Mouse (Mus musculus): ENCODE measurements around the gene Setd5. TPM values are rescaled to one million over a fixed set of nuclear protein-coding genes. Genes with fewer than 3 reads are reported as not detected.

Setd5 gene
- total and polyA plus RNA-seq, 2 experiments from 2014 or later = 50.0 to 94.4 TPM

GRCm38 (mm10) chr6:113194841-113195595 lies 117.9 kb downstream of the Setd5 start, which contains the start of gene Lhfpl4:
TSS of gene Lhfpl4 (minus strand) at chr6:113195384.
- H3K9me3 ChIP-seq (ENCODE audit: low read length) = no peaks in the 10 kb centered on the region
- WGBS = 1% methylated on average over 48 of the region's 66 CpGs
- DNase-seq (ENCODE audit: low spot score) (peak; percentile 88), ATAC-seq (peak; percentile 83)
- H3K9ac ChIP-seq (replicated peaks; ENCODE audit: low read length) = peak within 1 kb of the TSS; percentile 83
- peak within 1 kb of the TSS; percentile 69 for H3K4me3 ChIP-seq (ENCODE audit: low read length)
- no peaks in the 10 kb centered on the region for H3K27me3 ChIP-seq (ENCODE audit: insufficient read depth, low read length)
- no peaks in the 10 kb centered on the region for H3K36me3 ChIP-seq (ENCODE audit: insufficient read depth, low read length)
- H3K4me2 ChIP-seq (ENCODE audit: low read depth, low read length) = peak within 1 kb of the TSS; percentile 88
- TF ChIP-seq CTCF (IDR thresholded peaks at IDR 0.05; ENCODE audit: low read depth) = no peak
- H3K4me1 ChIP-seq (ENCODE audit: insufficient read depth, low read length) = peaks cover 18% of the 10 kb centered on the region
- peak within 1 kb of the TSS; percentile 86 for H3K27ac ChIP-seq

DNA sequence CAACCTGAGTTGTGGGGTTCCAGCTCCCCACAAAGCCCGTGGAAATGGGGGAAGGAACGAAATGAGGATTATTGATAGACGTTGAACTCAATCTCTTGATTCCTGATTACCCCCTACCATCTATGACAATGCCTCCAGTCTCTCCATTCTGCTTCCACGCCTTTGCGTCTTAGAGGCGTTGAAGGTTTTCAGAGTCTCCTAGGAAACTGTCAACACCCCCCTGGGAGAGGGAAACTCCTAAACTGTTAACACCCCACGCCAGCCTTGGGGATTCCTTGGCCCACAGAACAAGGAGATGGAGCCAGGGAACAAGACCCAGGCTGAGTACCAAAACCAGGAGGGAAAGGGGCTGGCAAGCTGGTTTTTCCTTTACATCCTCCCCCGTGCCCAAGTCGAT lies 118.4 kb downstream of the Setd5 start:
- Histone ChIP-seq H3K4me1 (ENCODE audit: insufficient read depth, low read length) (peaks cover 18% of the 10 kb centered on the region), H3K4me3 (ENCODE audit: low read length) (peak overlapping the region; percentile 69), H3K27ac (peak overlapping the region; percentile 86), H3K27me3 (ENCODE audit: insufficient read depth, low read length) (no peaks in the 10 kb centered on the region), H3K9ac (replicated peaks; ENCODE audit: low read length) (peak overlapping the region; percentile 83), H3K4me2 (ENCODE audit: low read depth, low read length) (peak overlapping the region; percentile 88), H3K9me3 (ENCODE audit: low read length) (no peaks in the 10 kb centered on the region), H3K36me3 (ENCODE audit: insufficient read depth, low read length) (no peaks in the 10 kb centered on the region)
- DNase-seq (ENCODE audit: low spot score) (peak; percentile 51), ATAC-seq (peak; percentile 37; the same call in 1 of the 2 replicates)
- WGBS = 7% methylated on average over 9 of the region's 9 CpGs
- no peak for TF ChIP-seq CTCF (IDR thresholded peaks at IDR 0.05; ENCODE audit: low read depth)

Other genes starting within 250 kb of the Setd5 start
- gene Srgap3, start 130.1 kb upstream of the Setd5 start, total RNA-seq (2014; rRNA removed) = 49.4 and 55.8 TPM in 2 replicates
- gene Srgap3, start 130.1 kb upstream of the Setd5 start, polyA plus RNA-seq (2015; fragmentation: Nextera tagmentation; extraction: Ambion mirVana) = 20.6 and 23.7 TPM in 2 replicates
- 29.3 and 42.2 TPM in 2 replicates for gene Thumpd3, start 31.1 kb upstream of the Setd5 start, total RNA-seq (2014; rRNA removed)
- gene Thumpd3, start 31.1 kb upstream of the Setd5 start, polyA plus RNA-seq (2015; fragmentation: Nextera tagmentation; extraction: Ambion mirVana) = 45.3 and 45.5 TPM in 2 replicates
- gene Lhfpl4, start 118.0 kb downstream of the Setd5 start, total RNA-seq (2014; rRNA removed) = 64.9 and 72.9 TPM in 2 replicates
- 50.9 and 56.0 TPM in 2 replicates for gene Lhfpl4, start 118.0 kb downstream of the Setd5 start, polyA plus RNA-seq (2015; fragmentation: Nextera tagmentation; extraction: Ambion mirVana)
- 48.9 and 49.8 TPM in 2 replicates for gene Mtmr14, start 160.5 kb downstream of the Setd5 start, total RNA-seq (2014; rRNA removed)
- gene Mtmr14, start 160.5 kb downstream of the Setd5 start, polyA plus RNA-seq (2015; fragmentation: Nextera tagmentation; extraction: Ambion mirVana) = 29.1 and 34.8 TPM in 2 replicates
- 4.2 and 16.9 TPM in 2 replicates for gene Cpne9, start 204.9 kb downstream of the Setd5 start, total RNA-seq (2014; rRNA removed)
- gene Cpne9, start 204.9 kb downstream of the Setd5 start, polyA plus RNA-seq (2015; fragmentation: Nextera tagmentation; extraction: Ambion mirVana) = 16.1 and 18.6 TPM in 2 replicates
- gene Brpf1, start 229.8 kb downstream of the Setd5 start, total RNA-seq (2014; rRNA removed) = 34.4 and 34.6 TPM in 2 replicates
- gene Brpf1, start 229.8 kb downstream of the Setd5 start, polyA plus RNA-seq (2015; fragmentation: Nextera tagmentation; extraction: Ambion mirVana) = 12.3 and 12.8 TPM in 2 replicates
- gene Ogg1, start 249.6 kb downstream of the Setd5 start, total RNA-seq (2014; rRNA removed) = 14.6 and 17.9 TPM in 2 replicates
- gene Ogg1, start 249.6 kb downstream of the Setd5 start, polyA plus RNA-seq (2015; fragmentation: Nextera tagmentation; extraction: Ambion mirVana) = 8.6 and 8.9 TPM in 2 replicates